Mouse (Mus musculus) neural tube, embryonic 10.5 days (tissue): Measurements from ENCODE around the gene Fam89a.

Experiments used
- DNase-seq: peaks from one replicate; pipeline ENCODE4 v3.0.0-alpha.2; 2017; ENCODE audit warnings: low spot score; ENCODE audit errors: extremely low spot score

Fam89a gene

DNA sequence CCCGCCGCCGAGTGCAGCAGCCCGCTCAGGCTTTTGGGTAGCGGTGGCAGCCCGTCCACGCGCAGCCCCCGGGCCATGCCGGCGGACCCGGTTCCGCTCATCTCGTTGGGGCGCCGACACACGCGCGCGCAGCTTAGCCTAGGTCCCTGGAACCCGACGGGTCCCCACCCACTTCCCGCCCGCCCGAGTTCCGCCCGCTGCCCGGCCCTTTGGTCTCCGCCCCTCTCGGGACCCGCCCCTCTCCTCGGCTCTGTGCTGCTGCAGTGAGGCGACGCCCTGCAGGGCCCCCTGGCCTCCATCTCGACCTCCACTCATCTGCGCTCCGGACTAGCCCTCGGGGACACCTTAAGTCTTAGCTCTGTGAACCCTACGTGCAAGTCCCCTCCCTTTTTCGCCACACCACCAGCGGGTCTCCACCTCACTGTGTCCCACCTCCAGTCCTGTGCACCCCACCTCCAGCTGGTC, at the start of gene Fam89a:
Gene Fam89a (minus strand): TSS at position 124 of the 465 bp plus-strand sequence.
- DNase-seq: peak; percentile 65

DNA sequence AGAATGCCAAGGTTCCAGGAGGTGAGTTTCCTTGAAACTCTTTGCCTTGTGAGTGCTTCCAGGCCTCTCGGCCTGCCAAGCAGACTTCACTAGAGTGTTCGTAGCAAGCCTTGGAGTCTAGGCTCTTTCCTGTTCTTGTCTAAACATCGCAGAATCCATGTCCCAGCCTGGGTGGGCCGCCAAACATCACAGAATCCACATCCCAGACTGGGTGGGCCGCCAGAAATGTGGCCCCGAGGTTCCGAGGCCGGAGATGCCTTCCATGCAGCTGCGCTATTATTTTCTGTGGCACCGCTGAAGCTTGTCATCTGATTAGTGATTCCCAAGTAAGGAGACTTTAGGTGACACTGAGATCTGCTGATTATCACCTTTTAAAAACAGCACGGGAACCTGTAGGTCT, 48.9 kb upstream of the Fam89a start:
- DNase-seq: no peak

DNA sequence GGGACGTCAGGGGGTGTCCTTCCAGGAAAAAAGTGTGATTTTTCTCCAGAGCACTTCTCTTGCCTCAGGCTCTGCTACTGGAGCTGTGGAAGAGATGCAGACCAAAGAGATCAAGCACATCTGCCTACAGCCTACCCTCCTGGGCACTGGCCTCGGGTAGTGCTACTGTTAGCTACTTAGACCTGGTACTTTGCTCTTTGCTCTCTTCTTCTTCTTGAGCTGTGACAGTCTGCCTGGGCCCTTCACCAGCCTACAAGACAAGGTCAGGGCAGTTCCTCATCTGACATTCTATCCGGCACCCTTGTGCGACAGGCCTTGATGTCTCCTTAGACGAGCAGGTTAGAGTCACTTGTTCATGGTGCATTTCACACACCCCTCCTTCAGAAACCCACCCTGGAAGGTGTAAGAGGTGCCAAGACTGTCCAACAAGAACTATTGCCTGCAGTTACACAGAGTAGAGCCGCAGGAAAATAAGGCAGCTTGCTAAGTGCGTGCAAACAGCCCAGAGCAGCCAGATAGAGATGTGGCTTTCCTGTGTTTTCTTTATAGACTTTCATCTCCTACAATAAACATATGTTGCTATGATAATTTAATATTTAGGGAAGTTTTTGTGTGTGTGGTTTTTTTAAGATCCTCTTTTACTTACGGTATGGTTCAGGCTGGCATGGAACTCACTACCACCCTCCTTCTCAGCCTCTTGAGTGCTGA, 44.3 kb upstream of the Fam89a start:
- no peak for DNase-seq

DNA sequence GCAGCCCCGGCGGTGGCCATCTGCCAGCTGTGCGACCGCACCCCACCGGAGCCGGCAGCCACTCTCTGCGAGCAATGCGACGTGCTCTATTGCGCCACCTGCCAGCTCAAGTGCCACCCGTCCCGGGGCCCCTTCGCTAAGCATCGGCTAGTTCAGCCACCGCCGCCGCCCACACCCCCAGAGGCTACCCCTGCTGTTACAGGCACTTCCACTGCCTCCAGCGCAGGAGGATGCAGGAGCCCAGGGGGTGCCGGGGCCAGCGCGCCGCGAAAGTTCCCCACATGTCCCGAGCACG, 42.8 kb upstream of the Fam89a start:
- no peak for DNase-seq

DNA sequence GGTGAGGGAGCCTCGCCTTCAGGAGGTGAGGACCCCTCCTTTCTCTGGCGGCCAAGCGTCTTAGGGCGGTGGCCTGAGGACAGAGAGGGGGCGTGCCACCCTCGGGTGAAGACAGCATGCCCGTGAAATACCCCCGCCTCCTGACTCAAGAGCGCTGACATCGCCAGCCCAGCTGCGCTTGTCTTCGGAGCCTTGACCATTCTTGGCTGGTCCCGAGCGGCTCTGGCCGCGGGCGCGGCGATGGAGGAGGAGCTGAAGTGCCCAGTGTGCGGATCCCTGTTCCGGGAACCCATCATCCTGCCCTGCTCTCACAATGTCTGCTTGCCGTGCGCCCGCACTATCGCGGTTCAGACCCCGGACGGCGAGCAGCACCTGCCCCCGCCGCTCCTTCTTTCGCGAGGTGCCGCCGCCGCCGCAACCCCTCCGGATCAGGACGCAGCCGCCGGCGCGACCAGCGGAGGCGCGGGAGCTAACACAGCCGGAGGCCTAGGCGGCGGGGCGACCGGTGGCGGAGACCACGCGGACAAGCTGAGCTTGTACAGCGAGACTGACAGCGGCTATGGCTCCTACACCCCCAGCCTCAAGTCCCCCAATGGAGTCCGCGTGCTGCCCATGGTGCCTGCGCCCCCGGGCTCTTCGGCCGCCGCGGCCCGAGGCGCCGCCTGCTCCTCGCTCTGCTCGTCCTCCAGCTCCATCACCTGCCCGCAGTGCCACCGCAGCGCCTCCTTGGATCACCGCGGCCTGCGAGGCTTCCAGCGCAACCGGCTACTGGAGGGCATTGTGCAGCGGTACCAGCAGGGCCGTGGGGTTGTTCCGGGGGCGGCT, 42.2 kb upstream of the Fam89a start:
- DNase-seq: peak; percentile 72

DNA sequence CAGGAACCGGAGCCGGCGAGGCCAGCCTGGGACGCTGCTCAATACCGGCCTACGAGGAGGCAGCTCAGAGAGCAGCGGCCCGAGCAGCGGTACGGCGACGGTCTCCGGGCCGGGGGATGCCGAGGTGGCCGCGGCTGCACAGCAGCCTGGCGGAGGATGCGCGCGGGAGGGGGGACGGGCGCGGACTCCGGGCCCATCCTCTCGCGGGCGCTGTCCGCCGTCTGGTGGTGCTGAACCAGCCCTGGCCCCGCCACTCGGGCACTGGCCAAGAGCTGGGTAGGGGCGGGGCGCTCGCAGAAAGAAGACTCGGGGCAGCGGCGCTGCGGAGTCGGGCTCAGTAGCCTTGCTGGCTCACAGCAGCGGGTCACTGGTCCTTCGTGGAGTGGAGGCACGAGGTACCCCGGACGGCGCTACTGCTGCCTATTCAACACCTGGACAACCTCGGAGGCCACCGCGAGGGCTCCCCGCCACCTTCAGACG, 41.6 kb upstream of the Fam89a start:
- peak; percentile 93 for DNase-seq

DNA sequence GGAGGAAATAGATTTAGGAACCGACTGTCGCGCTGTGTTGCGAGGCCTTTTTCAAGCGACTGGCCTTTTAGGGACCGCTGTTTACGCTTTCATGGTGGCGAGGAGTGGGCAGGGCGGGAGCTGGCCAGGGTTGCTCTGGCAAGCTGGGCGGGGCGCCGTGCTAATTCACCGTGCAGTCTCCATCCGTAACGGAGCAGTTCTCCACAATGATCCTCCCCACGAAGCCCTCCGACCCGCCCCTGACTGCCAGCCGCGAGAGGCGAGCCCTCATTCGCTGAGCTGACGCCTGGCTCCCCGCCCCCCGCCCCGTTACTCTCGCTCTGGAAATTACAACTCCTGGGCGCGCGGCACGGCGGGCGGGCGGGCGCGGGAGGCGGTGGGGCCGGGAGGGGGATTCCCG, 41.1 kb upstream of the Fam89a start, which contains the start of gene Trim67:
Gene Trim67 (plus strand): TSS at position 385 of the 400 bp plus-strand sequence.
- peak; percentile 84 for DNase-seq

DNA sequence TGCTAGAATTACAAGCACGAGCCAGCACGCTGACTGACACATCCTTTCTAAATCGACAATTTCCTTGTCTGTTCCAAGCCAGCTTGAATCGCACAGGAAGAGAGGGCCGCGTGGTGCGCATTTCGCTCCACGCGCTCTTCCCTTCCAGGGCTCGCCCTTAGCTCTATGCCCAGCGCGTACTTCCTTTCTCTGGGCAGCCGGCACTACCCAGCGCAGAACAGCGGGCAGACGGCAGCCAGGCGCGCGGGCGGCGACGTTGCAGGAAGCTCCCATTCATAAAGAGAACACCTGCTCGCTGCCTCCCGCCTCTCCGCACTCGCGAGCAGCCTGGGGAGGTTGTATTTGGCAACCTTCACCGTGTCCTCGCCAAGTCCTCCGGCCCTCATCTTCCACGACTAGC, 40.6 kb upstream of the Fam89a start:
- peak; percentile 48 for DNase-seq

DNA sequence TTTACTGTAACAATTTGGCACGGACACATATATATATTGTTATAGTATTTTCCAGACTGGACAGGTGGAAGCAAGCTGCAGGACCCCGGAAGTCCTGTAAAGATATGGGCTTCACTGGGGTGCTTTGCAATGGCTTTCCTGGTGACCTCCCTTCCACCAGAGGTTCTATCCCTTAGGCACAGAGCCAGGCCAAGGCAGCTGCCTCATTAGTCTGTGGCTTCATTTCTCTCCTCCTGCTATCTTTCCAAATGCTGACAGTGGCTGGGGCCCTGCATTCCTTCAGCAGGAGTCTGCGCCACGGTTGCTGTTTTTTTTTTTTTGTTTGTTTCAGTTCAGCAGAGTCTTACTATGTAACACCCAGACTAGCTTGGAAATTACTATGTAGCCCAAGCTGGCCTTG, 40.1 kb upstream of the Fam89a start:
- no peak for DNase-seq

DNA sequence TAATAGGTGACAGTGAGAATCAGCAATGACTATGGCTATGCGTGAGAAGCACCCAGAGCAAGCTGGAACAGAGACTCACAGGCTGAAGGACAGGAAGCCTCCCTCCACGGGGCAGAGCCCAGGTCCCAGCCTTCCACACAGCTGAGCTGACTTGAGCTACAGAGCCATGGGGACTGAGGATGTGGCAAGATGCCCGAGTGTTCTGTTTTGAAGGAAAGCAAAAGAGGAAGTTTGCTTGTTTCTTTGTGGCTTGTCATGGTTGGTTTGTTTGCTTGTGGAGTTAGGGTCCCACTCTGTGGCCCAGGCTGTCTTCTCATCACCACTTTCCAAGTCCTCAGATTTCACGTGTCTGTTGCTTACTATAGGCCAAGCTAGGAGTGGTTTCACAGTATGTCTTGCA, 39.0 kb upstream of the Fam89a start:
- no peak for DNase-seq

DNA sequence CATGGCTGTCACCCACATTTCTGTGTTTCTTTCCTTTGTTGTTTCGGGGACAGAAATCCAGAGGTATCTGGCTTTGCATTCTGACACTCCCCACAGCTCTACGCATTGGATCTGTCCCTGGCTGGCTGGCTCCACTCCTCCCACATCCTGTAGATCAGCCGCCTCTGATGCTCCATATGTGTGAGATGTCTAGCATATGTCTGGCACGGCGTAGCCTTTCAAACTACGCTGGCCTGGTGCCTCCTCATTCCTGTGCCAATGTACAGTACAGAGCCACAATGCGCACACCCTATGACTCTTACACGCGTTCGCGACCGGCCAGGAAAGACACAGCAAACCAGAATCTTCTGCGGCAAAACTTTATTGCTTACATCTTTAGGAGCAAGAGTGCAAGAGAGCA, 33.0 kb upstream of the Fam89a start:
- no peak for DNase-seq

DNA sequence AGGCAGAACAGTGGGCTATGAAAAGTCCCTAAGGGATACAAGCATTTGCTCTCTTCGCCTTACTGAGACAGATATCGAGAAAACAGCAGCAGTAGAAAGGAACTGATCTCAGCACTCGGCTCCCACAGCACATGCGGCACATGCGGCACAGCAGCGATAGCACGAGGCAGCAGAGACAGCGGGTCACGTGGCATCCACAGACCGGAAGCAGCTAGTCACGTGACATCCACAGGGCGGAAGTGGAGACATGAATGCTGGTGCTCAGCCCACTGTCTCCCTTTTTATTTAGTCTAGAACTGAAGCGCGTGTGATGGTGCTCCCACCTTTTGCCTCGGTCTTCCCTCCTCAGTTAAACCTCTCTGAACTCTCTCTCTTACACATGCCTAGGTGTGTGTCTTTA, 31.6 kb upstream of the Fam89a start:
- no peak for DNase-seq

DNA sequence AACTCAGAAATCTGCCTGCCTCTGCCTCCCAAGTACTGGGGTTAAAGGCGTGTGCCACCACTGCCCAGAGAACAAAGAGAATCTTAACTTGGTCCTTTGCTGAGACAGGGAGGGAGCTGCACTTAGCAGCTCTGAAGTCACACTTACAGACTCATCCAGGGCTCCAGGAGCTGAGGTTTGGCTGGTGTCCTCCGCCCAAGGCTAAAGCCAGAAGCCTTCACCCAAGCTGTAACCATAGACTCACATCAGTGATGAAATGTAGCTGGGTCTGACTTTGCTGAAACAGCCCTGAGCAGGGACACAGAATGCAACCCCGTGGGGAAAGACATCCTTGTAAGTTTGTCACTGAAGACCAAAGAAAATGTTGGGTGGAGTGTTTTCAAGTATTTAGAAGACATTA, 30.8 kb upstream of the Fam89a start:
- DNase-seq: no peak

DNA sequence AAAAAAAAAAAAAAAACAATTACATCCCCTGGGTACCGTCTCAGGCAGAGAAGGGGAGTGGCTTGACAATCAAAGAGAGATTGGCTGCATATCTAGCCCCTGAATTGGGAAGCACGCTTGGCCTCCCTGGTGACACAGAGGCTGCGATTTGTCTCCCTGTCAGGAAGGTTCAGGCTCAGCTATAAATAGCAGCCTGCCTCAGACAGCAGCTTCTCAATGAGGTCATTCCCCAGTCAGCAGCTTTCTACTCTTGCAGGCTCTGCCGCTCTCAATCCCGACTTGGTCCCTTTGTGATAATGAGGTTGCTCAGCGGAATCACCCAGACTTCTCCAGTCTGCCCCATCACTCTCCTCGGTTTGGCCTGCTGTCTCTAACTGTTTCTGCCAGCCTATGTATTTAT, 28.6 kb upstream of the Fam89a start:
- DNase-seq: peak; percentile 40

DNA sequence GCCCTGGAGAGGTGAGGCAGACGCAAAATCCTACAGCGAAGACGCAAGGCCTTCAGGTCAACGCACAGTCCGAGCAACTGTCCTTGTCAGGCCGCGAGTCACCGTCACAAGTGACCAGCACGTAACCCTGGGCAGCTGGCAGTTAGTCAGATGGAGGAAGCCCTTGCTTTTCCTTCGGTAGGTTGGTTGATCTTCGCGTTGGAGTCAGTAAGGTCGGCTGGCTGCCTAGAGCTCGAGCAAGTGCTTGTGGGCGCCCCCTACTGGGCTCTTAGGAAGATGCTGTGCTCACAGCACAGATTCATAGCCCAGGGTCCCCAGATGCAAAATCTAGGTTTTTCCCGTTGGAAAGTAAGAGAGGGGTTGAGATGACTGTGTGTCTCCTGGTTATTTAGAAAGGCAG, 24.1 kb upstream of the Fam89a start:
- DNase-seq: peak; percentile 75

DNA sequence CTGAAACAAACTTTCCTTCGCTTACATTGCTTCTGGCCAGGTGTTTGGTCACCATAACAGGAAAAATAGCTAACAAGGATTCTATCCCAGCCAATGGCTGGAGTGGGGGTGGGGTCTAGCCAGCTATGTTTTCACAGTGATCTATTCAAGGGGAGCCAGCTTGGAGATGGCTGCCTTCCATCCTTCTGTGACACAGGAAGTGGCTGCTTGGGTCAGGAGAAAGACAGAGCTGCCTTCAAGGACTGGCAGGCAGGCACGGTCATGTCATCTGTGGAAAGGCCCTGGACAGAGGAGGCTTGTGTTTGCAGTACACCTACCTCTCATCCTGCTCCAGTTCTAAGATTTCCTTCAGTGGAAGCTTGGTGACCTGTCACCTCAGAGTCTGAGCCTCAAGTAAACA, 20.8 kb upstream of the Fam89a start:
- DNase-seq: no peak

DNA sequence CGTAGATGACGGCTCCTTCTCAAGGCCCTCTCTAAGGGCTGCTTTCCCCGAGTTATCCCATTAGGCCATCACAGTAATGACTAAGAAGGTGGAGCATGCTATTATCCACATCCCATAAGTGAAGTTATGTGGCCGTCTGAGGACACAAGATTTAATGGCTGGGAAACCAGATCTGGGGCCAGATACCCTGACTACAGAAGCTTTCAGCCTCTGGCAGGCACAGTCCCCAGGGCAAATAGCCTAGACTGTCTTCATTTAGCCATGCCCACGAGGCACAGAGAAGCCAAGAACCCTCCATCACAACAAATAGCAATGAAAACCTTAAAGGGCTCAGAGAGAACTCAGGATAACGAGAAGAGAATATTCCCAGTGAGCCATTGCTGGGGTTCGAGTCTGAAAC, 11.4 kb upstream of the Fam89a start:
- no peak for DNase-seq

DNA sequence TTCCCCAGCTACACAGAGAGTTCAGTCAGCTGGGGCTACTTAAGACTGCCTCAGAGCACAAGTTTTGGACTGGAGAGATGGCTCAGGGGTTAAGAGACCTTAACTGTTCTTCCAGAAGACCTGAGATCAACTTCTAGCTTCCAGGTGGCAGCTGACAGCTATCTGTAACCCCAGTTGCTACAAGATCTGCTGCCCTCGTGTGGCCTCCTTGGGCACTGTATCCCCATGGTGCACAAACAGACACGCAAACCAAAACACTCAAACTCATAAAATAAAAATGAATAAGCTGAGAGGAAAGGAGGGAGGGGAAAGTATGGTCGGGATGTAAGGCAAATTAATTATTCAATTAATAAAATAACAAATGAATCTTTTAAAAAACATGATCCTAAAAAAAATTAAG, 6.9 kb upstream of the Fam89a start:
- DNase-seq: no peak

DNA sequence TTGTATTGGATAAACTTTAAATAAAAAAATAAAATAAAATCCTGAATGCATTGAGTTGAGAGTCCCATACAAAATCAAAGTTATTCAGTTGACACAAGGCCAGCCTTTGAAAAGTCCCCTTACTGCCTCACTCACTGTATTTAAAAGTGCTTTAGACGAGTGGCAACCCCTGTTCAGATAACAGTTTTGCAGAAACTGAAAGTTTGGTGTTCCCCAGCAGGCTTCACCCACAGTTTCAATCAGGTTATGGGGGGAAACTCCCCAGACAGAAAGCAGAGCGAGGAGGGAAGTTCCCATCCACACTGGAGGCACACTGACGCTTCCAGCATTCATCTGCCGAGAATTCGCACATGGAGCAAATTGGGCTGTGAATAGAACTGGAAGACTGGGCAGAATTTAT, 5.0 kb upstream of the Fam89a start:
- no peak for DNase-seq

DNA sequence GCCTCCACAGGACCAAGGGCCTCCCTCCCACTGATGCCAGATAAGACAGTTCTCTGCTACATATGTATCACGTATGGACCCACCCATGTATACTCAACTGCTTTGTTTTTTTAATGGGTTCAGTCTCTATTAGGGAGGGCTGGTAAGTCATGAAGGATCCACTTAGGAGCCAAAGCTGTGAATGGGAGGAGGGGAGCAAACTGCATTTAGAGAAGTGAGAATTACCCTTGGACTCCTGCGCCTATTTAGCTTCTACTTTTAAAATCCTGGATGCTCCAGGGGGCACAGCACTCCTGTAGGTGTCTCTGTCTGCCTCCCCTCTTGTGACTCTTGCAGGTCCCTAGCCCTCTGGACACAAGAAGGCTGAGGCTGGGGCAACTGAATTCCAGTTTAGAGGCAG, 4.5 kb upstream of the Fam89a start:
- DNase-seq: no peak

DNA sequence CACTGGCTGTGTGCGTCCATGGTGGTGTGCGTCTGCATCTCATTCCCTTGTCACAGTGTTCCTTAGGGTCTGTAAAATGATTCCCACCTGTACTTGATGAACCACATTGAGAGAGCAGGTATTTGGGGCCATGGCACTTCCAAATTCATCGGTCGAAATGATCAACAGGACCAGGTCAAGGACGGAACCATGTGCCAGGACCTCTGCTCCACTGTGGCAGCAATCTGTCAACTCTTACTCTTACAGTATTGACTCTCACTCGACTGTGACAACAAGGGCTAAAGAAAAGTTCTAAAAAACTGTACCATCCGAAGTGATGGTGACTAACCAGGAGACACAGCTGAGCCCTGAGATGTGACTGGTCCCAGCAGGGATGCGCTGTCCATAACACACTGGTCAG, 3.8 kb upstream of the Fam89a start:
- no peak for DNase-seq

DNA sequence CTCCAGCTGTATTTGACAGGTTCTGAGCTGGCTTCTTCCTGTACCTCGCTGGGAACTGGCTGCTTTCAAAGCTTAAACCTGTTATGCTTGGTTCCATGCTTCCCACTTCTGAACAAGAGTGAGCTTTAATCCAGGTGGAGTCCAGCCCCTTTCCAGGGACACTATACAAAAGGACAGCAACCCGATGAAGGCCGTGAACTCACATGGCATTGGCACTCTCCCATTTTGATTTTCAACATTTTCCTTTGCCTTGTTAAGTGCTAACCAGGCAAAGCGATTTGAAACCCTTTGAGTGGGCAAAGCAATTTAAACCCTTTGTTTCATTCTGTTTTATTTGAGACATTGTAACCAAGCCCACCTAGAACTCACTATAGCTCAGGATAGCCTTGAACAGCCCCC, 3.2 kb upstream of the Fam89a start:
- DNase-seq: no peak
